Mouse (Mus musculus) cerebellum, adult 9-10 months (tissue): ENCODE results near the gene A4gnt.
"Not testable (repeated sequence)": the region's sequence is repeated elsewhere in the genome, so short reads cannot be mapped to it uniquely, and the experiment has no call there.

Experiments
- DNase-seq: peaks from one replicate; pipeline ENCODE4 v3.0.0; 2022

Gene A4gnt

DNA sequence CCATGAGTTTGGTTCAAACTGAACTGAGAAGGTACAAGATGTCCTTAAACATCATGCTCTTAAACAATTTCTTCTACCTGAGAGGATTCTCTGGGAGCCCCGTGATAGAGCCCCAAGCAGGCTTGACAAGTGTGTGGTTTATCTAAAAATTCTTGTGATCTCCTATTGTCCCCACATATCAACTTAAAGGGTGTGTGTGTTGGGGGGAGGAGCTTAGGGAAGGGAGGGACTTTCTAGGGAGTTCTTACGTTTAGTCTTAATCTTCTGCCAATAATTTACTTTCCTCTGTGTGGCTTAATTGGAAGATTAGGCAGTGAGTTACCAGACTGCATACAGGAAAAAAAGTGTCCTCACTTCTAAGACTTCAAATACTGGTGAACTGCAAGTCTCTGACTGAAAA lies at the start of gene A4gnt:
TSS of gene A4gnt (plus strand) at position 301 of the 400 bp plus-strand sequence.
- no peak for DNase-seq

DNA sequence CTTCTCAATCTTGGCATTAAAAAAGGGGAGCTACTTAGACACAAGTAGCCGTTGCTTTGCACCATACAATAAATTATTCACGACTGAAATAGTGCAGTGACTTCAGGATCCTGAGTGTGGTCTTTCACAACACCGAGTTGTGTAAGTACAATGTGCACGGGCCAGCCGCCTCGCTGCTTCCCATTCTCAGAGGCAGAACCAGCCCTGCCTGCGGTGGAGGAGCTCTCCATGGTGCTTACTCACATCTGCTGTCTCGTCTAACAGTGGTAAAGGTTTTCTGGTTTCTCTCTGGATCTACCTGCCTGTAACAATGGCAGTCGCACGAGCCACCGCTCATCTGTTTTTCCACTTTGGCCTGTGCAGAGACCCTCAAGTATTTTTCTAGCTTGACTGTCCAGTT lies 48.6 kb upstream of the A4gnt start:
- DNase-seq = no peak

DNA sequence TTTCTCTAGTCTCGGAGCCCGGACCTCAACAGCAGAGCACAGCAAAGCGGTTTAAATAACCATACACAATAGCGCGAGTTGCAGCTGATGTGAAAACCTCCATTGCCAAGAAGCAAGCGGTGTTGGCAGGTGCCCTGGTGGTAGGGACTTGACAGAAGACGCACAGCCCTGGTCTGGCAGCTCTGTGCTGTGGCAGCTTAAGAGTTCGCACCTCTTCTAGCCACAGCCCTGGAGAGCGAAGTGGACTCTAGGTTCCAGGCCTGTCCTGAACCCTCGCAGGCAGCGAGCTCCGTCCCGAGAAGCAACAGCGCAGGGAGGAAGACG lies 44.3 kb upstream of the A4gnt start:
- DNase-seq = no peak

DNA sequence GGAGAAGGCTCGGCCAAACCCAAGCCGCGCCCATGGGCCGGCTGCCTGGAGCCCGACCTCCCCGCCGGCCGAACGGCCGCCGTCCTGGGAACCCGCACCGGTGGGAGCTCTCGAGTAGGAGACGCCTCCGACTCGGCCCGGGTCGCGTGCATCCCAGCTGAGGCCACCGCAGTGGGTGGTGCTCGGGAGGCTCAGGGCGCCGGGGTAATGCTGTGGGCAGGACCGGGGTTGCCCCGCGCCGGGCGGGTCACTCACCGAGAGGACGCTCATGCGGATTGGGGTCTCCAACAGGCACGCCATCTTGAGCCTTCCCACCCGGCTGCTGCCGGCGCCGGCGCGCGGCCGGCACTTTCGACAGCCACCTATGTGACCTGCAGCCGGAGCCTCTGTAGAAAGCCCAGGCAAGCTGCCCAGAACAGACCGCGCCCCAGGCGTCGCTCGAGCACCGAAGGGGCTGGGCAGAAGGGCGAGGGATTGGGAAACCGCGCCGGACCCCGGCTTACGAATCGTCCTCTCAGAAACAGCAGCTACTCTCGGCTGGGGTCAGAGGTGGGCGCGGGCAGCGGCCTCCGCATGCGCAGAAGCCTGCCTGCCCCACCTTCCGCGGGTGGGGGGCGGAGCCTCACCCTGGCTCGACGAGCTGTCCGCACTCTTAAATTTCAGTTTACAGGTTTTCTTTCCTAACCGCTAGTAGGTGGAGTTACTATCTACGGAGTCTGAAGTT lies 43.8 kb upstream of the A4gnt start, which contains the start of gene Armc8:
TSS of gene Armc8 (minus strand) at position 553 of the 724 bp plus-strand sequence.
- peak; percentile 92 for DNase-seq

DNA sequence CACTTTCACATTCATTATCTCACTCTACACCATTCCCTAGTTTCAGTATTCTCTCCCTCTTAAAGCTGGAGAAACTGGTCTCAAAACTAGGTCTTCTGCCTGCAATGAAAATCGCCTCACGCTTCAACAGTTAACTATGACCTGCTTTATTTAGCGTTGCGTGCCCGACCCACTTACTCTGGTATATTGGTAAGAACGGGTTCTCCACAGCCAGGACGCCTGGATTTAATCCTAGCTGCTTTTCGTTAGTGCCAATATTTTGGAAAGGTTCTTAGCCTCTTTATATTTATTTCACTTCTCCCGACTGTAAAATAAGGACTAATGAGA lies 43.3 kb upstream of the A4gnt start:
- no peak for DNase-seq

DNA sequence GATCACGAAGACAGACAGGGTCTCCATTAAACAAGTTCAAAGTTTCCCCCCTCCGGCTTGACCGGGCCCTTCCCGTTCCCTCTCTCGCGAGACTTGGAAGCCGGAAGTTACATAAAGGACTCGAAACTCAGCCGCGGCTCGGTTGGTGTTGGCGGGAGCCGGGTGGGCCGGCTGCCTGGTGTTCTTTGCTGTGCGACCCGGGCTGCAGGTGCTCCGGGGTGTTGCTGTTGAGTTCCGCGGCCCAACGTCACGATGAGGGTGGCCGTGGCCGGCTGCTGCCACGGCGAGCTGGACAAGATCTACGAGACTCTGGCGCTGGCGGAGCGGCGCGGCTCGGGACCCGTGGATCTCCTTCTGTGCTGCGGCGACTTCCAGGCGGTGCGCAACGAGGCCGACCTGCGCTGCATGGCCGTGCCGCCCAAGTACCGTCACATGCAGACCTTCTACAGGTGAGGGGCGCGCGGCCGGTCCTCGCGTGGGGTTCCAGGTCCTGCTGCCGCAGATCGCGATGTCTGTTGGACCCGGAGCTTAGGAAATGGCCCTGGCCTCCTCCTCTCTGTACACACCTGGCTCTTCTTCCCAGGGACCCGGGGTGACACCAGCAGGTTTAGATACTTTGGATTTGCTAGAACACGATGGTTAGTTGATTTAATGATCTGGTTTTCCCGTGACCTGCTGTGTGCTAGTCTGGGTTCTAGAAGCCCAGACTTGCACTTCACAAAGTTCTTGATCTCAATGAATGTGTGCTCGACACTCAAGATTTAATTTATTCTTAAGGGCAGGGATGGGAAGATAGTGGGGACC lies 36.4 kb upstream of the A4gnt start, which contains the start of gene Dbr1:
TSS of gene Dbr1 (plus strand) at position 123 of the 804 bp plus-strand sequence.
- DNase-seq = peak; percentile 92

DNA sequence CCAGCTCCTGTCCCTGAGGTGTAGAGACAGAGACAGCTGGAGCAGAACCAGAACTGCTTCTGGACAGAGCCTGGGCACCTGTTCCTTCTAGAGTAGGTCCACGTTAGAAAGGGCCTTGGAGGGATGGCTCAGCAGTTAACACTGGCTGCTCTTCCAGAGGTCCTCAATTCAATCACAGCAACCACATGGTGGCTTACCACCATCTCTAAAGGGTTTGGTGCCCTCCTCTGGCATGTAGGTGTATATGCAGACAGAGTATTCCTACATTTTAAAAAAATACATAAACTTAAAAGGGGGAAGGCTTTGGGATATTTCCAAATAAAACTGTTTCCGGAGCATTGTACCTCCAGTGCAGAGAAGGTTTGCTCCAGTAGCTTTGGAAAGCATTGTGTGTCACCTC lies 31.6 kb upstream of the A4gnt start:
- DNase-seq = peak; percentile 48

DNA sequence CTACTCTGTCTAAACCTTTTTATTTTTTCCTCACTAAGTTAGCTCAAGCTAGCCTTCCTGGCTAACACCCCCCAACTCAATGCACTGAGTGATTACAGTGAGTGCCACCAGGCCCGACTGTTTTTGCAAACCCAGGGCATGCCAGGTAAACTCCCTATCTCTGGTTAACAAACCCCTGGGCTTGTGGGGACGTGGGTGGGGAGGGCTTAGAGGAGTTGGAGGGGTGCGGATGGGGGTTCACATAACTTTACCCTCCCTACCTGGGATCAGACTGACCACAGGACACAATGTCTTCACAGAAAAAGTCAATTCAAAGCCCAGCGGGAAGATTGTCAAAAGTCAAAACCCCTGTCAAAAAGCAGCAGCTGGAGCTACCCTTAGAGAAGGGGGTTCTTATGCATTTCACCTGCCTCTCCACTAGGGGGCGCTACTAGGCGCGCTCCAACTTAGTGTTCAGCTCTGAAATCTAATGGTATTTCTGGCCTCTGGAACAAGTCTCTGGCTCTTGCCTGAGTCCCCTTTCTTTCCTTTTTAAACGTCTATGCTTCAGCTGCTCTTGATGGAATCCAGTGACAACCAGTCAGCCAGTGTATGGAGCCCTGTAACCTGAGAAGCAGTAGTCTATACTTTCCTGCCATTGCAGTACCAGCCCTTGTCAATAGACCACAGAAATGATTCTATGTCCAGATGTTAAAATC lies 24.6 kb upstream of the A4gnt start:
- DNase-seq = peak; percentile 34

DNA sequence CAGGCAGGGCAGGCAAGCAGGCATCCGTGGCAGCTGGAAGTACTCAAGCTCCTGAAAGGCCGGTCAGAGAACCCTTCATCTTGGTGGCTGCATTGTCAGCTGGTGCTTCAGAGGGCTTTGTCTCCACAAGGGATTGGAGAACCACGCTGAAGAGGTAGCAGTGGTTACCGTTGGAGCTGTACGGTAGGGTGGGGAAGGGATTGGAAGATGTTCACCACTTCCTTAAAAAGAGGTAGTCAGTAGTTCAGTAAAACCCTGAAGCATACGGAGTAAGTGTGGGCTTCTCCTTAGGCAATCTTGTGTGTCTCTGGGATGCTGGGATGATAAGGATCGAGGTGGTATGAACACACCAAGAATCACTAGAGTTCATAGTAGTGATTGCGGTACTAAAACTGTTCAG lies 21.2 kb upstream of the A4gnt start:
- no peak for DNase-seq

DNA sequence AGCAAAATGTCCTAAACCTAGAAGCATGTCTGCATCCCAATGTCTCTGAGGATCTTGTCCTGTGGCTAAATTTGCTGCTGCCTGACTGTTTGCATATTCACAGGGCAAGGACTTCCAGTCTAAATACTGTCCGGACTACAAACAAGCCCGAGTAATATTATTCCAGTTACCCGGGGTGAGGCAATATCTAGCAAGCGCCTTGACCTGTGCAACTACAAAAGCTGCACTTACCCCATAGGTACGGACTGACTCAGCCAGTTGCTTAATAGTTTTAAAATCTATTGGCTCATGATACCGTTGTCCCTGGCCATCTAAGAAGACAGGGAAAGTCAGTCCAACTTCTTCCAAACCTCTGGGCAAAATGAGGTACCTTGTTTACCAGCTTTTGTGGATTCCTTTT lies 13.2 kb upstream of the A4gnt start:
- DNase-seq = not testable (repeated sequence)

DNA sequence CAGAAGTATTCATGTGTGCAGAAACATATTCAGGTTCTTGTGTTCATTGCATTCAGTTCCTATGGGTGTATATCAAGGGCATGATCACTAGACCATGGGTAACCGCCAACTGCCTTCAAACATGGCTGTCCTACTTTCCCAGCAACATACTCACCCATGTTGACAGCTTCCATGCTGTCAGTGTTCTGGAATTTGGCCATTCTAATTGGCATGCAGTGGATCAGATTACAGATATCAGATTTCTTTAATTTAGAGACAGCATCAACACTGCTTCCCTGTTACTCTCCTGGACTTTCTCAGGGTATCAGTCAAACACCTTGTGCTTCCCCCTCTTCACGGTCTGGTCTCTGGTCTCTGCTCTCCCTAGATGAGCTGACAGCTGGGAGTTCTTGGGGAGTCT lies 8.7 kb upstream of the A4gnt start:
- DNase-seq = no peak

DNA sequence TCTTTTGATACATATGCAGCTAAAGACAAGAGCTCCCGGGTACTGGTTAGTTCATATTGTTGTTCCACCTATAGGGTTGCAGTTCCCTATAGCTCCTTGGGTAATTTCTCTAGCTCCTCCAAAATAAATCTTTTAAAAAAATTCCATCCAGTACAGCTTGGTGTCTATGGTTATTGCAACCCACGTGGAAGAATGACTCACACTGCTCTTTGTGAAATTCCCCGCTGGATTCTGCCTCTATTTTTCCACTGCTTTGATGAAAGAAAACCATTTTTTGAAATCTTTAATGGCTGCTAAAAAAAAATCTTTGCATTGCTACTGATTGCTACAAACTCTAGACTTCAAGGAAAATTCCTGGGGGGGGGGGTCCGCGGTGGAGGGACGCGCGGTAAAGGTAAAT lies 7.4 kb downstream of the A4gnt start:
- no peak for DNase-seq

DNA sequence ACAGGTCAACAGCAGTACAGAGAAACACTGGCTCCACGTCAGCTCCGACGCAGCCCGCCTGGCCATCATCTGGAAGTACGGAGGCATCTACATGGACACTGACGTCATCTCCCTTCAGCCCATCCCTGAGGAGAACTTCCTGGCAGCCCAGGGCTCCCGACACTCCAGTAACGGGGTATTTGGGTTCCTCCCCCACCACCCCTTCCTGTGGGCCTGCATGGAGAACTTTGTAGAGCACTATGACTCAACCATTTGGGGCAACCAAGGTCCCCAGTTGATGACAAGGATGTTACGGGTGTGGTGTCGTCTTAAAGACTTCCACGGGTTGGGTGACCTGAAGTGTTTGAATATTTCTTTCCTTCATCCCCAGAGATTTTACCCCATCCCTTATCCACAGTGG lies 7.9 kb downstream of the A4gnt start:
- no peak for DNase-seq

DNA sequence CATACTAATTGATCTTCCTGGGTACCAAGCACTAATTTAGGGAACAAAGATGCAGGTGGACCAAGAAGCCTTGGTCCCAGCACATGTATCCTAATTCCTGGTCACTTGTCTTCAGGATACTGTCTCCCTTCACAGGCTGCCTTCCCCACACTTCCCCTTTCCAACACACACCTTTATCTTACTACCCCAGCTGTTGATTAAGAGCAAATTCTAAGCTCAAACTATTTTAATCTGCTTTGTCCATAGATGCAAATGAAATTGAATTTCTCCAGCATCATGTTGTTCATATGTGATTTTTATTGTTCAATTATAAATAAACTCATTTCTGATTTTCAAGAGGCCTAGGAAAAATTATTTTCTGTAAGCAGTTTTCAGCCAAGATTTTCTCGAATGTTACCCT lies 9.7 kb downstream of the A4gnt start:
- no peak for DNase-seq

DNA sequence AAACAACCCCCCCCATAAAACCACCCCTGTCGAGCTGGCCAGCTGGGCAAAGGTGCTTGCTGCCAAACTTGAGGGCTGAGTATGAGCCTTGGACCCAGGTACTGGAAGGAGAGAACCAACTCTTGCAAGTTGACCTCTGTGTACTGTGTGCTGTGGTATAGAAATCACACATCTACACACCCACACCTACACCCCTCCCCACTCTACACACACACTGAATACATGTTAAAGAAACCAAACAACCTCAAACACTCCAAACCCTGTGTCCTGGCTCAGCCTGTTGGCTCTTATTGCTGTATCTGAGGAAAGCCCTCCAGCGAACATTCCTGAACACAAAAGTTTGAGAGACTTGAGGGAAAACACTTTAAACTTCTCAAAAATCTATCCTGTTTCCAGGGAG lies 10.7 kb downstream of the A4gnt start:
- no peak for DNase-seq

DNA sequence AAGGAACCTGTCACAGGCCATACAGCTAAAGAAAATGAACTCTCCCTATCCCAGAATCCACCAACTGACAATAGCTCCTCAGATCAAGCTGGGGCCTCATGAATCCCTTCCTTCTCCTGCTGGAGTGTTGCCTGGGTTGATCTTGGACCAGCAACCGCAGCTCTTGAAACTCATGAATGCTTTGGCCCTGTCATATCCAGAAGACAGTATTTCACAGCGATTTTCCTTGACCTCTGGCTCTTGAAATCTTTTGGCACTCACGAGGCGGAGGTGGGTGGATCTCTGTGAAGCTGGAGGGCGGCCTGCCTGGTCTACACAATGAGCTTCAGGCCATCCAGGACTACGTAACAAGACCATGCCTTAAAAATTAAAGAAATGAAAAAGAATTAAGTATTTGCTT lies 11.8 kb downstream of the A4gnt start:
- no peak for DNase-seq

DNA sequence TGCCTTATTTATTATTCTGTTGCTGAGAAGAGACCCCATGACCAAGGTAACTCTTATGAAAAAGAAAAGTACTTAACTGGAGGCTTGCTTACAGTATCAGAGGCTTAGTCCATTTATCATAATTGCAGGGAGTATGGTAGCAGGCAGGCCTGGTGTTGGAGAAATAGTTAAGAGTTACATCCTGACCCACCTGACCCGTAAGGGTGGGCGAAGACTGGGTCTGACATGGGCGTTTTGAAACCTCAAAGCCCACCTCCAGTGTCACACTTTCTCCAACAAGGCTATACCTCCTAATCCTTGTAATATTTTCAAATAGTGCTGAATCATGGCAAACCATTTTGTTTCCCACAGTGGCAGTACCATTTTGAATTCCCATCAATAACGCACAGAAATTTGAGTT lies 16.3 kb downstream of the A4gnt start:
- no peak for DNase-seq

DNA sequence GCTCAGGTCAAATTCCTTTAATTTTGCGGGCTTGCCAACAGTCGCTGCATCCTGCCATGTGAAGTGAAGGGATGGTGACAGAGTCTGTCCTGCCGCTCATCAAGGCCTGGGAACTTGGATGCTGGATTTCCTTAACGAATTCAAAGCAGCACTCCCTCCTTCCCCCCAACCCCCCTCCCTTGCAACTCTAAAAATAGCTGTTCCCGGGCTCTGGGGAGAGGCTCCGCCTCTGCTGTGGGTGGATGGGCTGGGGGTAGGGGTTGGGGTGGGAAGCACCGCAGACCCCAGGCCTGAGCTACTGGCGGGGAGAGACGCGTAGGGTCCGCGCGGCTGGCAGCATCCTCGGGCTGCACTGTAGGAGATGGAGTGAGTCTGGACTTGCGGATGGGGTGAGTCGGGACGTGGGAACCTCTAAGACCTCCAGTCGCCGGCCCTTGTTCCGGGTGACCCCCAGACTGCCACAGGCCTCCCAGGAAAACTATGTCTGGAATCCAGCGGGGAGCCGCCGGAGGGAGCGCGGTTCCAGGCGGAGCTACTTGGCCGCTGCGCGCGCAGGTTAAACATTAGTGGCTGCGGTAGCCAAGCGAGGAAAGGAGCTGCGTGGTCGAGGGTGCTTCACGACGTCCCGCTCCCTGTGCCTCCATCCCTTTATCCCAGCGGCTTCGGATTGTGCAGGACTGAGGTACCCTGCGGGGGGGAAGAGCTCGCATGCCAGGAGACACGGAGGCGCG lies 17.1 kb downstream of the A4gnt start, which contains the start of gene Dzip1l:
TSS of gene Dzip1l (plus strand) at position 216 of the 731 bp plus-strand sequence.
- peak; percentile 72 for DNase-seq

DNA sequence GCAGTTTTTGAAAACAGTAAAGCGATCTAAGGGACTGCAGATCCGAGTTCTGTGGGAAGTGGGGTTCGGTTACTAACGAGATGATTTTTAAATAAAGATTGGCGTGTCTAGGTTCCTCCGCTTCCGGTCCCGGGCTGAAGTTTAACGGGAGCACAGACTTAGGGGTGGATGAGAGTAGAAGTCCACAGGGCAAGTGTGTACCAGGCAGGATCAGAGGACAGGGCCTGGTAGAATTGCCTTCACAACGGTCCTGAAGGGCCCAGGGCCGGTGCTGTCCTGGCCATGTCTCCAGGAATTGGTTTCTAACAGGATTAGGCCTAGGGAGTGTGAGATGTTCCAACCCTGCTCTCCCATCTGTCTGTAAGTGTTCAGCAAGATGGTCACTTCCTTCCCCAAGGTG lies 17.8 kb downstream of the A4gnt start:
- peak; percentile 40 for DNase-seq

DNA sequence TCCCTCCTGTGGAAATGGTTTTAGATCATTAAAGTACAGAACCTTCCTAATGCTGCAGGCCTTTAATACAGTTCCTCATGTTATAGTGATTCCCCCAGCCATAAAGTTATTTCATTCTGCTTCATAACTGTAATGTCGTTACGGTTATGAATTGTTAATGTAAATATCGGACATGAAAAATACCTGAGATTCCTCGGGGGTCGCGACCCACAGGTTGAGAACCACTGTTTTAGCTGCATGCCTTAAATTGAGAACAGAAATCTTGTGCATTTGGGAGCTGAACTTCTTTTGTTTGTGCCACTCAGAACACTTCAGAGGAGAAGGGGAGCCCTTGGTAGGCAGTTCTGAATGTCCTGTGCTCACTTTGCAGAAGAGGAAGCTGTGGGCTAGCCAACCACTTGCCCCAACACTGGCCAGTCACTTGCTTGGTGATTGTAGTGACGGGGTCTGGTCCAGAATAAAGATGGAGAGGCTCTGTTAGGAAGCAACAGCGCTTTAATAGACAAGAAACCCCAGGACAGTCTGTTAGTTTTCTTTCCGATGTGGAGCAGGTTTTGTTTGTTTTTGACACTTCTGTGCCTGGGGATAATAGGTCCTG lies 18.3 kb downstream of the A4gnt start:
- DNase-seq = no peak

DNA sequence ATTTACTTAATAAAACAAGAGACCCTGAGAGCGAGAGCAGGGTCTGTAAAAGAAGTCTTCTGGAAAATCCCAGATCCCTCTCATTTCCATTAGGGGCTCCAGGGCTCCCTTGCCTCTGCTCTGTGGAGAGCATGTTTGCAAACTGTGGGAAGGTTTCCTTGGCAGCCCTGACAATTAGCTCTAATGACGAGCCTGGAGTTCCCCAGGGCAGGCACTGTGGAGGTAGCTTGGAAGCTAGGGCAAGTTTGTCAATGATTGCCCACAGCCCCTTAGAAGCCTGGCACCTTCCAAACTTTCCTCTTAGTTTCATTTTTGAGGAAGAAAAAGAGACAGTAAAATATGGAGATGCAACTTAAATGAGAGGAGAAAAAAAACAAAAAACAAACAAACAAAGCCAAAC lies 19.5 kb downstream of the A4gnt start:
- no peak for DNase-seq

DNA sequence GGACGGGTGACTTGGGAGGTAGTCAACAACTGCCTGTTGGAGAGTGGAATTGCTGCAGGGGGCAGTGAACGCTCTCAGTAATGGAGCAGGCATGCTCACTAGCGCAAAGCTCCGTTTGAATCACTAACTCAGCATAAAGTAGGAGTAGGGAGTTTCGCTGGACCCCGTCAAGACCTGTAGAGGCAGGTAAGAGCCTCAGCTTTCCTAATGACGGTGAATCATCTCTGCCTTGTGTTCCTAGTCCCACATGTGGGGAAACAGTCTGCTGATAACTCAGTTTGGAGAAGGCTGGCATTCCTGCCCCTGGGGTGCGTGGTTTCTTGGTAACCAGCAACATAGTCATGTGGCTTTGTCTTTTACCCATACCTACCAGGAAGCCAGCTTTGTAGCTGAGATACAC lies 20.0 kb downstream of the A4gnt start:
- DNase-seq = no peak

DNA sequence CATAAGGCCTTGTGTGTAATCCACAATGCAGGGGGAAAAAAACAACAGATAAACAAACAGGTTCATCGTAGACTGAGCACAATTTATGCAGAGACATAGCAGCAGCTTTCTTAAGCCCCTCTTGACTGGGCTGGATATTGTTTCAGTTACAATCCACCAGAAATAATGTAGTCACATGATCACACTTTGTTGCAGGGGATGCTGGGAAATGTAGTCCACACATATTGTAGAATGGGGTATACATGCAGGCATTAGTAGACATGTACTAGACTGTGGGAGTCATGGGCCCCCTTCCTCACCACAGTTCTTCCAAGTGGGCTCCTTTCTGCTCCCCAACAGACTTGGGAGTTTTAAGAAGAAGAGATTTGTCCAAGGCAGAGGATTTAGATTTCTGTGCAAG lies 24.5 kb downstream of the A4gnt start:
- no peak for DNase-seq
